Mouse (Mus musculus) cerebellum, postnatal 4 days (tissue): Measurements from ENCODE around the gene Ncbp2.
"Not testable (repeated sequence)": the region's sequence is repeated elsewhere in the genome, so short reads cannot be mapped to it uniquely, and the experiment has no call there.

ENCODE experiments used
- DNase-seq, 2 experiments: peaks; one replicate each; pipeline ENCODE4 v3.0.0; 2022; ENCODE audit warnings: low spot score in 2 of 2, mixed read lengths in 1 of 2

Gene Ncbp2

DNA sequence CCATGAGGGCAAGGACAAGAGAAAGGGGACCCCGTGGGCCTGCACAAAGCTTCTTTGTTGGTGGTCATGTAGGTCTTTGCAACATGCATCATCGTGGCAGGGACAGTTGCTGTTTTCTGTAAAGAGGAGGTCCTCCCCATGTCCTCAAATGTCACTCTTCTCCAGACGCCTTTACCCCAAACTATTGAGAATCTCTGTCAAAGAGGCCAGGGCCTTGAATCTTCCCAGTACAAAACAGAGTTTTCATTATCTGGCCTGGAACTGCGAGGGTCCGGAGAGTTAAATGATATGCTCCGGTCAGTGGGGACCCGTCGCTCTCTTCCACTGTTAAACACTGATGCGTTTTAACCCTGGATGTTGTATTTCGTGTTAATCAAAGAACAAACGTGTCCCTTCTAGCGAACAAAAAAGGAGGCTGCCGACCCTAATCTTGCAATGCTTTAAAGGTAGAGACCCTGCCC, 13.7 kb upstream of the Ncbp2 start:
- DNase-seq = peak in 1 of 2 experiments; percentile 11

- peak in 1 of 2 experiments; percentile 25 for DNase-seq
These were observed 13.0 kb upstream of the Ncbp2 start for GRCm38 (mm10) chr16:31935091-31935979.

- no peak for DNase-seq
These were observed 11.7 kb upstream of the Ncbp2 start for GRCm38 (mm10) chr16:31936568-31936967.

- DNase-seq = no peak
These were observed 9.5 kb upstream of the Ncbp2 start for GRCm38 (mm10) chr16:31938856-31939255.

- DNase-seq = no peak
These were observed 7.7 kb upstream of the Ncbp2 start for GRCm38 (mm10) chr16:31940586-31940985.

DNA sequence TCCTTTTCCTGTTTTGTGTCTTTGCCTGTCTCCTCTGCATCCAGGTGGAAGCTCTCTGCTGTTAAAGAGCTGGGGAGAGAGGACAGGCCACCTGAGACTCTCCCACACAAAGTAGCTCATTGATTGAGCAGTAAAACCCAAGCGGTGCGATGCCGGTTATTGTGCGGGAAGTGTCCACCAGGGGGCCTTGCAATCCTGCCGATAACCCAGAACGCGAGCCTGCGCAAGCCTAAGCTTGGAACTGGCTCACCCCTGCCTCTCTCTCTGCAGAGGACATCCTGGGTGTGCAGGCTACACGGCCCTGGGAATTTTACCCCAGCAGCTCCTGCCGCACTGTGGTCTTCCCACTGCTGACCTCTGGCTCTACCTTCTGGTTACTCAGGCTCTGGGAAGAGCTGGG, 4.3 kb upstream of the Ncbp2 start:
- peak; percentile 66 to 81 for DNase-seq

- DNase-seq = no peak
These were observed 3.5 kb upstream of the Ncbp2 start for GRCm38 (mm10) chr16:31944698-31945255.

DNA sequence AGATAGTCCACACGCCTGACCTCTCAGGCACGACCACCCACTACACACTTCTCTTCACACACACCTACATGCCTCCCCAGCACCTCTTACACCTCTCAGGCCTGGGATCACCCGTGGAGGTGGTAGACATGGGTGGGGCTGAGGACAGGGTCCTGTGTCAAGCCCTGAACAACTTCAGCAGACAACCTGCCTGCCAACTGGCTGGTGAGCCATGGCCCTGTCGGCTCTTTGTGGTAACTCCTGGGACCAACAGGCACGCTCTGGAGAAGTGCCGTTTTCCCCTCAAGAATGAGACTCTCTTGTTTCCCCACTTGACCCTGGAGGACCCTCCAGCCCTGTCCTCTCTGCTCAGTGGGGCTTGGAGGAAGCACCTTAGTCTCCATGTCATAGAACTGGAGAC, 2.9 kb upstream of the Ncbp2 start:
- no peak for DNase-seq

- DNase-seq = not testable (repeated sequence)
These were observed 2.3 kb upstream of the Ncbp2 start for GRCm38 (mm10) chr16:31945986-31946385.

GRCm38 (mm10) chr16:31947333-31947732, 980 bp upstream of the Ncbp2 start:
- no peak for DNase-seq

- no peak for DNase-seq
These were observed 404 bp upstream of the Ncbp2 start for GRCm38 (mm10) chr16:31947901-31948316.

DNA sequence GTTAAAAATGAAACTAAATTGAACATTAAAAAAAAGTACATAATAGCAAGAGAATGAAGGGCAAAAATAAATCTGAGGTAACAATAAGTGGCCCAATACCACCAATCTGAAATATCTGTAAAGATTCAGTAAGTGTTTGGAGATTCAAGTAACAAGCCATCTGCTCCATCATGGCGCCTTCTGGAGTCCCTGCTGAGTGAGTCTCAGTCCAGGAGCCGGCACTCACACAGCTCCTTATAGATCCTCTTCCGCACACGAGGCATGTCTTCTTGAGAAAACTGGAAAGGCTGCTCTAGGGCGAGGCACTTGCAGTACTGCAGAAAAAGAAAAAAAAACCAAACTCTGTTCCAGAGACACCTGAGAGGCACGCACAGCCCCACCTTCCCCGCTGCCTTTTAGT, 14.9 kb downstream of the Ncbp2 start:
- no peak for DNase-seq

DNA sequence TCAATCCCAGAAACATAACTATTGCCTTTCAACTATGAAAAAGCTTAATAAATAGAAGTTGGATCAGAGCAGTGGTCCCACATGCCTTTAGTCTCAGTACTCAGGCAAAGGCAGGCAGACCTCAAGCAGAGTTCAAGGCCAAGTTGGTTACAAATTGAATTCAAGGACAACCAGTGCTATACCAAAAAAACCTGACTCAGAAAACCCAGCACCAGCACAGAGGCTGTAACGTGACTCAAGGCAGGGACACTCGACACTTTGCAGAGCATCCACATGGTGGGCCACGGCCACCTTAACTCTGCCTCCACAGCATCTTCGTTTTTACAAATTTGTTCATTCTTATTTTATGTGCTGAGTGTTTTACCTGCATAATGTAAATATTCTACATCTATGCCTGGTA, 26.9 kb downstream of the Ncbp2 start:
- no peak for DNase-seq

- DNase-seq = no peak
These were observed 31.2 kb downstream of the Ncbp2 start for GRCm38 (mm10) chr16:31979501-31979900.

DNA sequence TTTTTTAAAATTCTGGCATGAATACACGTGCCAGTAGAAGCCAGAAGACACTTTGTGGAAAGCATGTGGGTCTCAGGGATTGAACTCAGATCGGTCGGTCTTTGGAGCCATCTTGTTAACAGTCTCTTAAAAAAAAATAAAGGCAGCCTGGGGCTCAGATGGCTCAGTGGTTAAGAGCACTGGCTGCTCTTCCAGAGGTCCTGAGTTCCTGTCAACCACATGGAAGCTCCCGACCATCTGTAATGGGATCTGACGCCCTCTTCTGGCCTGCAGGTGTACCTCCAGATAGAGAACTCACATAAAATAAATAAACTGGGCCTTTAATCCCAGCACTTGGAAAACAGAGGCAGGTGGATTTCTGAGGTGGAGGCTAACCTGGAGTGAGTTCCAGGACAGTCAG, 32.6 kb downstream of the Ncbp2 start:
- DNase-seq = no peak

DNA sequence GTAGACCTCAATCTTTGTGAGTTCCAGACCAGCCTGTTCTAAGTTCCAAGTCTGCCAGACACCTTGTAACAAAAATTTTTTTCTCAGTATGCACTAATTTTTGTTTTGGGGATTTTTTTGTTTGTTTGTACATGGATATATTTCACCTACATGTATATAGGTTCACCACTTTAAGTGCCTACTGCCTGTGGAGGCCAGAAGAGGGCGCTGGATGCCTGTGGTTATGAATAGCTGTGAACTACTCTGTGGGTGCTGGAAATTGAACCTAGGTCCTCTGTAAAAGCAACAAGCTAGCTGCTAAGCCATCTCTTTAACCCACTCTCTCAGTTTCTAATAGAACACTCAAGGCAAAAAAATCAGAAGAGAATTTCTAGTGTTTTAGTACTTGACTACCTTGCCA, 43.7 kb downstream of the Ncbp2 start:
- DNase-seq = no peak

DNA sequence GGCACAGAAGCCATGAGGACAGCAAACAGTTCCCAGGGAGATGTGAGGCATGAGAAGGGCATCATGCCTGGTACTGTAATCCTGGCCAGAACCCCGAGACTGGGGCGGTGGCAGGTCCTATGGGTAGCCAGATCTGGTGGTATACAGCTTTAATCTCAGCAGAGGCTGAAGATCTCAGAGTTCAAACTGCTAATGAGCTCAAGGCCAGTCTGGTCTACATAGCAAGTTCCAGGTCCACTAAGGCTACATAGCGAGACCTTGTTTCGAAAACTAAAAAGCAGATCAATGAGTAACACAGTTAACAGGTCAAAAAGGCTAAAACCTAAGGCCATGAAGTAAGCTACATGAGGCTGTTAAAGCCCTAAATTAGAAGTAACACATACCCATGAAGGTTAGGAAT, 44.9 kb downstream of the Ncbp2 start:
- DNase-seq = no peak

GRCm38 (mm10) chr16:31993946-31994345, 45.6 kb downstream of the Ncbp2 start:
- DNase-seq = no peak

GRCm38 (mm10) chr16:31996371-31996770, 48.1 kb downstream of the Ncbp2 start:
- DNase-seq = no peak

DNA sequence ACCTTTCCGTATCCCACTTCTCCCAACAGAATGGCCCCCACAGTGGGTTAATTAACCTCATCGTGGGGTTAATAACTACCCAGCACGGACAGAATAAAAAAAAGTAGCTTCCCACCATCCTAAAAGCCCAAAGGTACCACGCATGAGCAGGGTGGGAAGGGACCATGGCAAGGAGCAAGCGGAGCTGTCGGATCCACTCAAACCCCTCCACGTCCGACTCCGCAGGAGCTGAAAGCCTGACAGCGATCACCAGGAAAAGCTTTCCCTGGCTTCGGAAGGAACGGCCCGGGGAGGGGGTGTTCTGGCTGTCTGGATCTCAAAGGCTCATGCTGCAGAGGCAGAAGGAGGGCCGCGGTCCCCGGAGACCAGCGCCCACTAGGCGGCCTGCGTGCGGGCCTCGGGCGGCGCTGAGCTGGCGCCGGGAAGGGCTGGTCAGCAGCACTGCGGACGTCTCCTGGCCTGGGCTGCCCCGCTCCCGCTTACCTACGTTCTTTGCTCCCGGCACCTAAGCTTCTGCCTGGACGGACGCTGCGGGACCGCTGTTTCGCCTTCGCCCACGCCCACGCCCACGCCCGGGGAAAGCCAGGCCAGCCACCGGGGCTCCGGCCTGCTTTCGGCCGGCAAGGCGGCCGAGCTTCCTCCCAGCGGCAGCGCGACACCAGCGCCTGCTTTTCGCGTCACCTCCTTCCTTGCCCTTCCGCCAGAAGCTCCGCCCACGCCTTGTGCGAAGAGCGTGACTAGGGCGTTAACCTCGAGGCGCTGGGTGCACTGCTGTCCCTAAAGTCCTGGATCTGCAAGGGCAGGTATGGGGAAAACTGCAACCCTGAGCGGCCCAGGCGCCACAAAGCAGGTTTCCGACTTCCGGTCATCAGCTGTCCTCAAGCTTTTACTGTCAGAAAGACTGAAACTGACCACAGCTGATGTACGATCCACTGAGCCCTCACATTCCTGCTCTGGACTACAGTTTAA, 54.5 kb downstream of the Ncbp2 start, which contains the start of gene Senp5:
Senp5 (minus strand) TSS at position 779 of the 969 bp plus-strand sequence.
- peak; percentile 66 to 83 for DNase-seq

- no peak for DNase-seq
These were observed 56.4 kb downstream of the Ncbp2 start for GRCm38 (mm10) chr16:32004731-32005130.
